Mouse (Mus musculus): Measurements from ENCODE around the gene Gm2000.
"Not testable (repeated sequence)": the region's sequence is repeated elsewhere in the genome, so short reads cannot be mapped to it uniquely, and the experiment has no call there.

The Gm2000 gene

DNA sequence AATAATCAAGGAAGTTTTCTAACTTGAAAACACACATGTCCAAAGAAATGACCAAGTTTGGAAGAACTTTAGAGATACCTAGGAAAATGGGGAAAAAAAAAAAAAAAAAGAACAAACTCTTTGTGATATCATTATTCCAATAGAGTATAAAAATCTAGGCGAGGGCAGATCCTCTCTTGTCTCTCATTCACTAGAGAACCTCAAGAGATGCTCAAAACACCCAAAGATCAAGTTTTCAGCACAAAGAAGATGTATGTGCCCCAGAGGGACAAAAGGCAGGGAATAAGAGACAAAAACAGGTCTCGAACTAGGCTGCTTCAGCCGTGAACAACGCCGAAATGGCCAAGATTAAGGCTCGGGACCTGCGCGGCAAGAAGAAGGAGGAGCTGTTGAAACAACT, at the start of gene Gm2000:
Gene Gm2000 (plus strand): TSS at position 301 of the 400 bp plus-strand sequence.
- DNase-seq (ENCODE audit: low spot score in 2 of 2): no peak

DNA sequence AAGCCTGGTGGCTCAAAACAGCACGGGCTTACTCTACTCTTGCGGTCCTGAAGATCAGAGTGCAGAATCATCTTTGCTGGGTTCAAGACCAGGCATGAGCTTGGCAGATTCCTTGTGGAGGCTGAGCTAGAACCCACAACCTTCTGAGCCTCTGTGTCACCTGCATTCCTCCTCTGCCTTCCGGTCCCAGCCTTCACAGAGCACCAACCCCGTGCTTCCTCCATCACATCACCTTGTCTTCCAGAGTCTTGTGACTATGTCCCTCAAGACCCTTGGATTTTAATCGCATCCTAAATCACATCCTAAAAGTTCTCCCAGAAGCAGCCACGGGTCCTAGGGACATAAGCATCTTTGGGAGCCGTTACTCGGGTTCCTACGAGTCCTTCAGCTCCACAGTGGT, 42.7 kb upstream of the Gm2000 start:
- no peak for DNase-seq (ENCODE audit: low spot score in 2 of 2)

DNA sequence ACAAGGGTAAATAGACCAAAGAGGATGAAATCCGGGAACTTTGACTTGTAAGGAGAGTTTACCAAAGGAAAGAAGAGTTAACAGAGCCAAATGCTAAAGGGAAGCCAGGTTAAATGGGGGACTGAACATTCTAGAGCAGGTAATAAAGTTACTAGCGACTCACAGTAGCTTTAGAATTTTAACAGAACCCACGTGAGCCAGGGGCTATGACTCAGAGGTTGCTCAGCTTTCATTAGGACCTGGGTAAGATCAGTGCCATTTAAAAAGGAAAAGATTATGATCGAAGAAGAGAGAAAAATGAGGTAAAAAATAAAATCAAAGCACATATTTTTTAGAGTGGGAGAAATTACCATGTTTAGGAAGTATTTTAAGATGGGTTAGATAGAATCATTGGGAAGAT, 25.0 kb upstream of the Gm2000 start:
- DNase-seq (ENCODE audit: low spot score in 2 of 2): no peak

DNA sequence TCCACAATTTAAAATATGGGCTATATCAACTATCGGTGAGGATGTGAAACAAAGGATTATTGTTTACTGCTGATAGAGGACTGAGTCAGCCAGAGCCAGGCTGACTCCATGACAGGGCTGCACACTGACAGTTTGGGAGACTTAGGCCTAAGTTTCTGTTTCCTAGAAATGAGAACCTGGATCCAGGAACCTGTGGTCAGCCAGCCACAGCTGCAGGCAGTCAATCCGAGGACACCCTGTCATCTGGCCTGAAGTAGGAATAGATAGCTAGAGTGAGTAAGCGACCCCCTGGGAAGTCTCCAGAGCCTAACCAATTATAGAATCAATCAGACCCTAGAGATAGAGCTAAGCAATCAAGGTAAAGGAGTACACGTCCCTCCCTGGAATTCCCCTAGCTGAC, 21.4 kb upstream of the Gm2000 start:
- no peak for DNase-seq (ENCODE audit: low spot score in 2 of 2)

DNA sequence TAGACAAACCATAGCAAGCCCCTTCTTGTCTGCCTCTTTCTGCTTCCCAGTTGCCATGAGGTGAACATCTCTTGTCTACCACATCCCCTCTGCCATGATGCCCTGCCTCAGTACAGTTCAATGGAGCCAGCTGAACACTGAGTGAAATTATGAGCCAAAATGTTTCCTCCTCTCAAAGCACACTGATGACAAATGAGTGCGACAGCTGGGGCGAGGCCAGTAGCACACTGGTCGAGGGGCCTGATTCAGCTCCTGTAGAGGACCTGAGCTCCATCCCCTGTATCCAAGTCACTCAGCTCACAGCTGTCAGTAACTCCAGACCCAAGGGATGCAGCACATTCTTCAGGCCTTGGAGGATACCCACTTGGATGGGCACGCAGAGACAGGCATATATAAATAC, 20.2 kb upstream of the Gm2000 start:
- no peak for DNase-seq (ENCODE audit: low spot score in 2 of 2)

DNA sequence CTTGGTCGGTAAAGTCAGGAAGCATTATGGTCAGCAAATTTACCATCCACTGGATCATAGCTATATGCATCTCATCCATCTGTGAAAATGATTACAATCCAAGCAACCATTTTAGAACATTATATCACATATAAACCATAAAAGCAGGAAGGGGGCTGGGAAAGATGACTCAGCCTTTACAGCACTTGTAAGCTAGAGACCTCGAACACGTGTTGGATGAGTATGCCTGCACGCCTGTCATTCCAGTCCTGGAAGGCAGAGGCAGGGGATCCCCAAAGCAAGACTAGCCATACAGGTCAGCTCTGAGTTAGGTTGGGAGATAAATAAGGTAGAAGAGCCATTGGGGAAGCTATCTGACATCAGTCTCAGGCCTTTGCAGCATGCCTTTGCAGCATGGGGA, 16.8 kb upstream of the Gm2000 start:
- no peak for DNase-seq (ENCODE audit: low spot score in 2 of 2)

DNA sequence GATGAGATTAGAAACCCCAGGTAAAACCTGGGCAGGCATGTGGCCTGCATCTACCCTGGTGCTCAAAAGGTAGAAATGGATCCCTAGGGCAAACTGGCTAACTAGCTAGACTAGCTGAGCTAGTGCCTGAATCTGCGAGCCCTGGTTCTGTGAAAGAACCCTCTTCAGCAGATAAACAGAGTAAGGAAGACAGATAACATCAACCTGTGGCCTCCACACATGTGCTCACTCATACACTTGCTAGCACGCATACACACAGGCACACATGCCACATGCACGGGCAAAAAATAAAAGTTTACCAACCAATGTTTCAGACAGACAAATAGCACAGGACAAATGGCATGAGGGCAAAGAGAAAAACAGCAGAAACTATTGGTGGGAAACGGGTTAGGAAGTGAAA, 15.4 kb upstream of the Gm2000 start:
- no peak for DNase-seq (ENCODE audit: low spot score in 2 of 2)

DNA sequence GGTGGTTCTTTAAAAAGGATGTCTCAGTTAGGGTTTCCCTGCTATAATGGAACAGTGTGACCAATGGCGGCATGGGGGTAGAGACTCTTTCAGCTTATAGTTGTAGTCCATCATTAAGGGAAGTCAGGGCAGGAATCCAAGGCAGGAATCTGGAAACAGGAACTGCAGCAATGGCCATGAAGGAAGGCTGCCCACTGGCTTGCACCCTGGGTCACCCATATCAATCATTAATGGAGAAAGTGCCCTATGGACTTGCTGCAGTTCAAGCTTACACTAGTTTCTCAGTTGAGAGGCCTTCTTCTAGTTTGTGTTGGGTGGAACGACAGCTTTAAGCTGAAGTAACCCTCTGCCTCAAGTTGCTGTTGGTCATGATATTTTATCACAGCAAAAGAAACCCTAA, 13.4 kb upstream of the Gm2000 start:
- no peak for DNase-seq (ENCODE audit: low spot score in 2 of 2)

DNA sequence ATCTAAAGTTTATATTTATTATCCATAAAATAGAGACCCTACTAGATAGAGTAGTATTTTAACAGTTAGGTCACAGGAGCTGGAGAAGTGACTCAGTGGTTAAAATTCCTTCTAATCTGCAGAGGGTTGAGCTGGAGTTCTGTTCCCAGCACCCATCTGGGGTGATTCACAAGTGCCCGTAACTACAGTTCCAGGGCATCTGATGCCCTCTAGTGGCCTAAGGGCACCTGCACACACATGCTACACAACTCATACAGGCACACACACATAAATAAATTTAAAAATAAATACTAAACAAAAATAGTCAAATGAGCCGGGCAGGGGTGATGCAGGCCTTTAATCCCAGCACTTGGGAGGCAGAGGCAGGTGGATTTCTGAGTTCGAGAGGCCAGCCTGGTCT, 15.4 kb downstream of the Gm2000 start:
- DNase-seq (ENCODE audit: low spot score in 2 of 2): no peak

DNA sequence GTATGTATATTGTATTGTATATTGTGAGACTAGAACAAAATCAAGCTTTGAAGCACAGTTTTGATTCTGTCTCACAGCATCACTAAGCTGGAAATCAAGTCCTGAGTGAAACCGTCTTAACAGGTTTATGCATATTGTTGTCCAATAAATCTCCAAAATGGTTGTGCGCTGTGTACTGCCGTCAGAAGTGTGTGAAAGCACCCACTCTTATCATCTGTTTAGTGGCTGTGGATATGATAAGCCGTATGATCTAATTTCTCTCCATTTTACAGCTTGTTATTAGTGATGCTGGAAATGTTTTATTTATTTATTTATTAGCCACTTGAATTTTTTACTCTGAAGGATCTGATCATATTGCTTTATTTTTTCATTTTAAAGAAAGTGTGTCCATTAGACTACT, 20.4 kb downstream of the Gm2000 start:
- DNase-seq (ENCODE audit: low spot score in 2 of 2): no peak

DNA sequence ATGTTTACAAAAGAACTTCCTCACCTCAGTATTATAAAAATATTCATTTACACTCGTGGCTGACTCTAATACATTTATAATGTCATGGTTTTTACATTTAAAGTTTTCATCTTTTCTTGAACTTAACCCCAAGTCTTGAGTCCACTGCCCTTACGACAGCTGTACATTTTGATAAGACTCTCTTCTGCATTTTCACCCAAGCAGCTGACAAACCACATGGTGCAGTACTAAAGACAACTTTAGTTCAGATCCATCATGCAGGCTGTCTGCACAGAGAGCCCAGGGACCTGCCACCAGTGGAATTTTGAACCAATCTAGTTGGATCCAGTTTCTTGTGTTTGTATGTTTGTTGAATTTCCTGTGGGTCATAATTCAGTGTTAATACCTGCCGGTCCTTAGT, 21.0 kb downstream of the Gm2000 start:
- no peak for DNase-seq (ENCODE audit: low spot score in 2 of 2)

DNA sequence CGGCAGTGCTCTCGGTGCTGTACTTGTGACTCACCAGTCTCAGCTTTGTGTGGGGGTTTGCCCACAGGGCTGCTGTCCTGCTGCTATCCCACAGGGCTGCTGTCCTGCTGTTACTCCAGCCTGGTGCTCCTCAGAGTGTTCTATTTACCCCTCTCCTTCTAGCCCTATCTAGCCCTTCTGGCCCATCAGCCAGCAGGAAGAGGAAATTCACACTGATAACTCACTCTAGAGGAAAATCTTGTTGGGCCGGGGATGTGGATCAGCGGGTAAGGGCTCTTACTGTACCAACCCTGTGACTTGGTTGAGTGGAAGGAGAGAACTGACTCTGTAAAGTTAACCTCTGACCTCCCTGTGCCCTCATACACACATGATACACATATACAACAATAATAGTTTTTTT, 27.3 kb downstream of the Gm2000 start:
- DNase-seq (ENCODE audit: low spot score in 2 of 2): no peak

DNA sequence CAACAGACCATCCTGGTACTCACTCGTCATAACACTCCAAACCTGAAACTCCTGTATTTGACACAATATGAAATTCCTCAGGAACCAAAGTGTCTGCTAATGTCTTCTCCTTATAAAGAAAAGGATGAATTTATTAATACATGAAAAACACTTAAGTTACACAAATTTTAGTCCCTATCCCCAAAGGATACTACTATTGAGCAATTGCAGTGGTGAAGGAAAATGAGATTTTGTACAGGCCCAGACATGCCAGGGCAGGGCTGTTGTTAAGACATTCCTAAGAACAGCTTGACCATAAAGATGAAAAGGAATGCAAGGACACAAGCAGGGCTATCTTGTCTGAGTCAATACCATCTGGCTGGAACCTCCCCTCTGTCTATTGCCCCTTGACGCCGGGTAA, 34.3 kb downstream of the Gm2000 start:
- not testable (repeated sequence) for DNase-seq (ENCODE audit: low spot score in 2 of 2)

DNA sequence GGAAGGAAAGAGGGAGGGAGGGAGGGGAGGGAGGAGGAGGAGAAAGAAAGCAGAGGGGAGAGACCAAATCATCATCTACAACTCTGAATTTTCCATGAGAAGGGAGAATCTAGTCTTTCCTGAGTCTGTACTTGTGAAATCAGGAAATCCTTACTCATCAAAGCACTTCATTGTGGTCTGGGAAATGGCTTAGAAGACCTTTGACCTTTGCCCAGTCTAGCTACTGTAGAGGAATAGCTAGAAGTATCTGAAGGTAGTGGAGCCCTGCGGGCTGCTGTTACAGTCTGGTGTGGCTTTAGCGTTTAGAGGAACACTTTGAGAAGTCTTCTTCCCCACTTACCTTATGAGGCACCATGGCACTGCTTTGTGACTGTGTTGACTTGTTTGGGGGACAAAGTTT, 36.7 kb downstream of the Gm2000 start:
- no peak for DNase-seq (ENCODE audit: low spot score in 2 of 2)

DNA sequence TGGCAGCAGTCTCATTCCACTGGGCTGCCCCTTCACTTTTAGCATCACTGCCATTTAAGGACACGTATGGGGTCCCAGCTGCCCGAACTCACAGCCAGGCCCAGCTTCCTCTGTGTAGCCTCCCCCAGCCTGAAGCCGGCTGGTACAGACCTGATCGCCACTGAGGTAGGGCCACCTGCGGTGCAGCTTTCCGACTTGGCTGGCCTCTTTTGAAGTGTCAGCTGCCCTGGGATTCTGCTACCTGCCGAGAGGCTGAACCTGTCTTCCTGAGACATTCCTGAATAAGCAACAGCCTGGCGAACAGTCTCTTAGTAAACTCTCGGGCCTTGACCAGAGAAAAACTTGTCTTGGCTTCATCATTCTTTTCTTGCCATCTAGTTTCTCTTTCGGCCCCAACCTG, 37.4 kb downstream of the Gm2000 start:
- DNase-seq (ENCODE audit: low spot score in 2 of 2): no peak

DNA sequence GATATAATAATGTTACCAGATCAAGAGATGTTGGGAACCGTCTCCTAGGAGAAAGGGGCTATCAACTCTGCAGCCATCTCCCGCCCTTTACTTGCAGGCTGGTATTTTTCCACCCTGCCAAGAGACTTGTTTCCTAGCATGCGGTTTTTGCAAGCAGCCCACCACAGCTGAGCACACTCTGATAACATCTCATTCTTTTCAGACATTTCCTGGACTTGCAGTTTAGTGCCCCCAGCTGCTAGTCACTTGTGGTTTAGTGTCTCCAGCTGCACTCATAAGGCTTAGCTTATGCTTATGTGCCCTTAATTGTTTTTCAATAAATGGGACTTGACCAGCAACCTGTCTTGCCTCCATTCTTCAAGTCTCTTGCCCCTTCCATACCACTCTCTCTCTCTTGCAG, 42.2 kb downstream of the Gm2000 start:
- DNase-seq (ENCODE audit: low spot score in 2 of 2): no peak

DNA sequence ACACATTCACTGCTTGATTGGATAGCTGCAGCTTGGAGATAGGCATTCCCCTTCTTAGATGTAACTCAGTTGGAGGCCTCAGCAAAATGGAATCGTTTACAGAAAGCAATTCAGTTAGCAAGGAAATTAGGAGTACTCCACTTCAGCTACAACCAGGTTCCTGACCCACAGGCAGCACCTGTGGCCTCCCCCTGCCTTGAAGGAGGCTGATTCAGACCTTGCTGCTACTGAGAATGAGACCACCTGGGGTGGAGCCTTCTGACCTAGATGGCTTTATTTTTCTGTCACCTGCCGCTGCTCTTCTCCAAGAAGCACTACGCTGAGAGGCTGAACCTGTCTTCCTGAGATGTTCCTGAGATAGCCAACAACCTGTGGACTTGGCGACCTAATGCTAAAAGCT, 42.7 kb downstream of the Gm2000 start:
- no peak for DNase-seq (ENCODE audit: low spot score in 2 of 2)
